Mouse (Mus musculus) neural tube, embryonic 14.5 days (tissue): ENCODE results near the gene Mrpl9. TPM values are rescaled to one million over a fixed set of nuclear protein-coding genes. Genes with fewer than 3 reads are reported as not detected.

ENCODE experiments used
- ATAC-seq: fragments of 200-750 bp; cut with Nextera tagmentation; 2 replicates; pipeline ENCODE4 v1.8.0; 2017; ENCODE audit warnings: low read depth, mild to moderate bottlenecking, moderate TSS enrichment, moderate library complexity
- H3K27ac ChIP-seq: fragments of 300-500 bp; sonication (generic); 2 replicates; pipeline ENCODE4 v1.5.1; 2014; ENCODE audit warnings: low read depth, mild to moderate bottlenecking, control low read depth, low read length, moderate library complexity, mixed read lengths
- H3K27me3 ChIP-seq: fragments of 300-500 bp; sonication (generic); 2 replicates; pipeline ENCODE4 v1.6.1; 2014; ENCODE audit warnings: low read length; ENCODE audit not compliant: control insufficient read depth, insufficient read depth
- H3K36me3 ChIP-seq: fragments of 300-500 bp; sonication (generic); 2 replicates; pipeline ENCODE4 v1.6.1; 2014; ENCODE audit warnings: low read length, mixed read lengths; ENCODE audit not compliant: control insufficient read depth, insufficient read depth
- H3K4me1 ChIP-seq: fragments of 300-500 bp; sonication (generic); 2 replicates; pipeline ENCODE4 v1.6.1; 2014; ENCODE audit warnings: low read length; ENCODE audit not compliant: control insufficient read depth, insufficient read depth
- H3K4me2 ChIP-seq: fragments of 300-500 bp; sonication (generic); 2 replicates; pipeline ENCODE4 v1.6.1; 2014; ENCODE audit warnings: mild to moderate bottlenecking, low read depth, low read length, control low read depth
- H3K4me3 ChIP-seq: fragments of 300-500 bp; sonication (generic); 2 replicates; pipeline ENCODE4 v1.5.1; 2014; ENCODE audit warnings: low read depth, low read length, control low read depth, mixed read lengths
- H3K9ac ChIP-seq: fragments of 300-500 bp; sonication (generic); replicated peaks from 2 replicates; pipeline ENCODE4 v1.6.1; 2014; ENCODE audit warnings: low read depth, mild to moderate bottlenecking, control low read depth, low read length, mixed read lengths
- H3K9me3 ChIP-seq: fragments of 300-500 bp; sonication (generic); 2 replicates; pipeline ENCODE4 v1.6.1; 2016; ENCODE audit warnings: low read length; ENCODE audit not compliant: control insufficient read depth
- WGBS: fragments of 180-500 bp; shearing (Covaris S2); extraction: QIAGEN DNeasy Blood & Tissue Kit; methylation state at CpG from one replicate; pipeline ENCODE4 v1.1.7; 2014; 5-methylcytosine and 5-hydroxymethylcytosine counted together
- polyA plus RNA-seq: library from polyadenylated mRNA; unstranded; fragments of >200 nt; fragmentation: Nextera tagmentation; extraction: Ambion mirVana; gene quantifications from 2 replicates; pipeline ENCODE4 v1.2.1, GENCODE M21; 2014

Gene Mrpl9
- polyA plus RNA-seq, 1 experiment from 2014 or later, result 59.5 TPM

- H3K9ac ChIP-seq, result no peak overlapping the region
- no peaks in the 10 kb centered on the region; the same call in 1 of the 2 replicates for H3K27me3 ChIP-seq
- H3K4me3 ChIP-seq, result no peak overlapping the region
- H3K4me2 ChIP-seq, result no peak overlapping the region
- H3K9me3 ChIP-seq, result no peaks in the 10 kb centered on the region
- ATAC-seq, result no peak
- 76% methylated on average over 5 of the region's 5 CpGs for WGBS
- peaks cover 7% of the 10 kb centered on the region; the same call in 1 of the 2 replicates for H3K4me1 ChIP-seq
- H3K36me3 ChIP-seq, result no peaks in the 10 kb centered on the region
- H3K27ac ChIP-seq, result no peak overlapping the region
Observed at GRCm38 (mm10) chr3:94473567-94474232, 30.6 kb downstream of the Mrpl9 start.

- WGBS, result 55% methylated on average over 8 of the region's 8 CpGs
- no peak for ATAC-seq
- H3K9ac ChIP-seq, result no peak overlapping the region
- H3K4me1 ChIP-seq, result peaks cover 21% of the 10 kb centered on the region
- no peaks in the 10 kb centered on the region for H3K9me3 ChIP-seq
- 0 out of 2 replicates have a peak overlapping the region, but pooled peaks have one; percentile 12 for H3K27ac ChIP-seq
- no peak overlapping the region for H3K4me2 ChIP-seq
- H3K4me3 ChIP-seq, result no peak overlapping the region
- H3K36me3 ChIP-seq, result peaks cover 3% of the 10 kb centered on the region; the same call in 1 of the 2 replicates
- H3K27me3 ChIP-seq, result no peaks in the 10 kb centered on the region; the same call in 1 of the 2 replicates
Observed at GRCm38 (mm10) chr3:94476301-94477035, 33.4 kb downstream of the Mrpl9 start.

GRCm38 (mm10) chr3:94477444-94477843 lies 34.3 kb downstream of the Mrpl9 start:
- Histone ChIP-seq H3K9me3 (no peaks in the 10 kb centered on the region), H3K4me1 (peaks cover 25% of the 10 kb centered on the region), H3K9ac (peak overlapping the region; percentile 50), H3K4me2 (peak overlapping the region; percentile 57), H3K4me3 (peak overlapping the region; percentile 63), H3K27me3 (no peaks in the 10 kb centered on the region; the same call in 1 of the 2 replicates), H3K27ac (peak overlapping the region; percentile 88), H3K36me3 (peaks cover 6% of the 10 kb centered on the region; the same call in 1 of the 2 replicates)
- WGBS, result 26% methylated on average over 4 of the region's 4 CpGs
- peak; percentile 25 for ATAC-seq

- peak; percentile 93 for ATAC-seq
- peak within 1 kb of the TSS; percentile 88 for H3K9ac ChIP-seq
- H3K27me3 ChIP-seq, result no peaks in the 10 kb centered on the region; the same call in 1 of the 2 replicates
- H3K27ac ChIP-seq, result peak within 1 kb of the TSS; percentile 88
- peaks cover 28% of the 10 kb centered on the region for H3K4me1 ChIP-seq
- peaks cover 6% of the 10 kb centered on the region; the same call in 1 of the 2 replicates for H3K36me3 ChIP-seq
- peak within 1 kb of the TSS; percentile 63 for H3K4me3 ChIP-seq
- WGBS, result 1% methylated on average over 14 of the region's 14 CpGs
- H3K9me3 ChIP-seq, result no peaks in the 10 kb centered on the region
- H3K4me2 ChIP-seq, result peak within 1 kb of the TSS; percentile 57
Observed at GRCm38 (mm10) chr3:94477981-94478422, 34.9 kb downstream of the Mrpl9 start, which contains the start of gene Celf3. Celf3 (plus strand) TSS chr3:94478295.

- WGBS, result 5% methylated on average over 9 of the region's 9 CpGs
- peak; percentile 39 for ATAC-seq
- H3K9ac ChIP-seq, result peak overlapping the region; percentile 88
- peak overlapping the region; percentile 88 for H3K27ac ChIP-seq
- peak overlapping the region; percentile 57 for H3K4me2 ChIP-seq
- H3K27me3 ChIP-seq, result no peaks in the 10 kb centered on the region; the same call in 1 of the 2 replicates
- H3K4me3 ChIP-seq, result peak overlapping the region; percentile 63
- H3K9me3 ChIP-seq, result no peaks in the 10 kb centered on the region
- H3K4me1 ChIP-seq, result peaks cover 35% of the 10 kb centered on the region
- H3K36me3 ChIP-seq, result peaks cover 6% of the 10 kb centered on the region; the same call in 1 of the 2 replicates
Observed at GRCm38 (mm10) chr3:94478591-94479169, 35.6 kb downstream of the Mrpl9 start.

- 0 out of 2 replicates have a peak overlapping the region, but pooled peaks have one; percentile 88 for H3K27ac ChIP-seq
- no peaks in the 10 kb centered on the region; the same call in 1 of the 2 replicates for H3K27me3 ChIP-seq
- peak overlapping the region; percentile 63 for H3K4me3 ChIP-seq
- peak overlapping the region; percentile 88 for H3K9ac ChIP-seq
- no peaks in the 10 kb centered on the region for H3K9me3 ChIP-seq
- WGBS, result 10% methylated on average over 11 of the region's 11 CpGs
- ATAC-seq, result no peak
- H3K36me3 ChIP-seq, result peaks cover 6% of the 10 kb centered on the region; the same call in 1 of the 2 replicates
- peaks cover 44% of the 10 kb centered on the region for H3K4me1 ChIP-seq
- peak overlapping the region; percentile 57 for H3K4me2 ChIP-seq
Observed at GRCm38 (mm10) chr3:94479564-94479963, 36.4 kb downstream of the Mrpl9 start.

- H3K27ac ChIP-seq, result peak within 1 kb of the TSS; percentile 88; the same call in 1 of the 2 replicates
- peak within 1 kb of the TSS; percentile 57 for H3K4me2 ChIP-seq
- peaks cover 10% of the 10 kb centered on the region; the same call in 1 of the 2 replicates for H3K36me3 ChIP-seq
- H3K27me3 ChIP-seq, result no peaks in the 10 kb centered on the region; the same call in 1 of the 2 replicates
- no peak for ATAC-seq
- H3K4me3 ChIP-seq, result peak within 1 kb of the TSS; percentile 63
- WGBS, result 8% methylated on average over 16 of the region's 16 CpGs
- H3K9ac ChIP-seq, result peak within 1 kb of the TSS; percentile 88
- H3K9me3 ChIP-seq, result no peaks in the 10 kb centered on the region
- peaks cover 52% of the 10 kb centered on the region for H3K4me1 ChIP-seq
Observed at GRCm38 (mm10) chr3:94480291-94480884, 37.3 kb downstream of the Mrpl9 start, which contains the start of gene Riiad1. Riiad1 (minus strand) TSS chr3:94480341.

GRCm38 (mm10) chr3:94481429-94481828 lies 38.3 kb downstream of the Mrpl9 start:
- H3K4me1 ChIP-seq, result peaks cover 60% of the 10 kb centered on the region
- no peak overlapping the region for H3K4me2 ChIP-seq
- H3K27me3 ChIP-seq, result no peaks in the 10 kb centered on the region; the same call in 1 of the 2 replicates
- no peak overlapping the region for H3K27ac ChIP-seq
- peaks cover 14% of the 10 kb centered on the region; the same call in 1 of the 2 replicates for H3K36me3 ChIP-seq
- no peak for ATAC-seq
- H3K4me3 ChIP-seq, result no peak overlapping the region
- H3K9ac ChIP-seq, result no peak overlapping the region
- 83% methylated on average over 4 of the region's 4 CpGs for WGBS
- H3K9me3 ChIP-seq, result no peaks in the 10 kb centered on the region
